Mouse (Mus musculus) limb, embryonic 13.5 days (tissue): ENCODE measurements at regions not wholly inside any gene's neighbourhood (a gene's known extent, or its start where the extent isn't known, plus 50 kb on each side); places are given as distances from the start of the nearest gene placed in this dataset.
A peak's percentile ranks its signal among the peaks of the same experiment; 100 is the strongest.

Experiments
- ATAC-seq: fragments of 200-750 bp; cut with Nextera tagmentation; 2 replicates; pipeline ENCODE4 v1.8.0; 2017; ENCODE audit warnings: low read depth, moderate number of reproducible peaks, moderate TSS enrichment; ENCODE audit not compliant: low FRiP score
- H3K27ac ChIP-seq: fragments of 300-500 bp; sonication (generic); 2 replicates; pipeline ENCODE4 v1.5.1; 2015; ENCODE audit warnings: inconsistent platforms, mild to moderate bottlenecking, moderate library complexity
- H3K27me3 ChIP-seq: fragments of 300-500 bp; sonication (generic); 2 replicates; pipeline ENCODE4 v1.6.1; 2015; ENCODE audit warnings: mild to moderate bottlenecking, inconsistent platforms
- H3K36me3 ChIP-seq: fragments of 300-500 bp; sonication (generic); 2 replicates; pipeline ENCODE4 v1.6.1; 2015; ENCODE audit warnings: inconsistent platforms, mild to moderate bottlenecking, moderate library complexity
- H3K4me1 ChIP-seq: fragments of 300-500 bp; sonication (generic); 2 replicates; pipeline ENCODE4 v1.6.1; 2015; ENCODE audit warnings: inconsistent platforms
- H3K4me2 ChIP-seq: fragments of 300-500 bp; sonication (generic); replicated peaks from 2 replicates; pipeline ENCODE4 v1.6.1; 2015; ENCODE audit warnings: inconsistent platforms, mild to moderate bottlenecking, moderate library complexity
- H3K4me3 ChIP-seq: fragments of 300-500 bp; sonication (generic); 2 replicates; pipeline ENCODE4 v1.5.1; 2015; ENCODE audit warnings: moderate library complexity, mild to moderate bottlenecking, inconsistent platforms
- H3K9ac ChIP-seq: fragments of 300-500 bp; sonication (generic); 2 replicates; pipeline ENCODE4 v1.6.1; 2015; ENCODE audit warnings: mild to moderate bottlenecking, inconsistent platforms
- H3K9me3 ChIP-seq: fragments of 300-500 bp; sonication (generic); 2 replicates; pipeline ENCODE4 v1.6.1; 2016; ENCODE audit warnings: inconsistent platforms
- WGBS: fragments of 180-500 bp; shearing (Covaris S2); methylation state at CpG from one replicate; pipeline ENCODE4 v1.1.7; 2015; 5-methylcytosine and 5-hydroxymethylcytosine counted together

GRCm38 (mm10) chr6:99936716-99937115, 210.5 kb upstream of the Prok2 start:
- Histone ChIP-seq H3K9ac (no peak overlapping the region), H3K4me1 (peaks cover 40% of the 10 kb centered on the region)
- ATAC-seq, result no peak

GRCm38 (mm10) chr6:99935373-99935772, 209.2 kb upstream of the Prok2 start:
- WGBS, result 81% methylated on average over 4 of the region's 4 CpGs
- H3K27me3 ChIP-seq, result peaks cover 21% of the 10 kb centered on the region
- H3K27ac ChIP-seq, result no peak overlapping the region
- H3K4me3 ChIP-seq, result no peak overlapping the region
- no peak for ATAC-seq
- no peaks in the 10 kb centered on the region for H3K36me3 ChIP-seq
- peaks cover 34% of the 10 kb centered on the region for H3K4me1 ChIP-seq
- no peak overlapping the region for H3K4me2 ChIP-seq
- no peaks in the 10 kb centered on the region for H3K9me3 ChIP-seq
- H3K9ac ChIP-seq, result no peak overlapping the region

More at GRCm38 (mm10) chr6:99936716-99937115, 210.5 kb upstream of the Prok2 start:
- Histone ChIP-seq H3K4me3 (no peak overlapping the region), H3K27me3 (peaks cover 31% of the 10 kb centered on the region), H3K9me3 (no peaks in the 10 kb centered on the region), H3K4me2 (no peak overlapping the region), H3K27ac (no peak overlapping the region), H3K36me3 (no peaks in the 10 kb centered on the region)

GRCm38 (mm10) chr6:99934394-99934793, 208.2 kb upstream of the Prok2 start:
- H3K9me3 ChIP-seq, result no peaks in the 10 kb centered on the region
- H3K4me1 ChIP-seq, result peaks cover 24% of the 10 kb centered on the region
- no peak overlapping the region for H3K27ac ChIP-seq
- no peak for ATAC-seq
- peaks cover 25% of the 10 kb centered on the region for H3K27me3 ChIP-seq
- 84% methylated on average over 5 of the region's 5 CpGs for WGBS
- H3K9ac ChIP-seq, result no peak overlapping the region
- H3K36me3 ChIP-seq, result no peaks in the 10 kb centered on the region
- no peak overlapping the region for H3K4me3 ChIP-seq
- no peak overlapping the region for H3K4me2 ChIP-seq

DNA sequence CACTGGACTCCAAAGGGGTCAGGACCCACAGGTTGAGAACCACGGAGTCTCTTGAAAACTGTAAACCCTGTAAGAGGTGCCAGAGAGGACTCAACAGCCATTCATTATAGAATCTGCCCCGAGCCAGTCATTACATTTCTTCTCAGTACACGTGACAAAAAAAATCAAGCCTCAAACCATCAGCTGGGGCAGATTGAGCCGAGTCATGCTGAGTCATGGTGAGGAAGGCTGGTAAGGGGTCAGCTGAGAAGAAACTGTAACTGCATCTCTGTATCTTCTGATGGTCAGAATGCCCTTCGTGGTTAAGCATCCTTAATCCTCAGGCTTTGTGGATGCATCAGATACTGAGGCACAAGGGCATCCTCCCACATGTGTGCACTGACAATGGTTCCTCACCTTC, 207.2 kb upstream of the Prok2 start:
- no peak overlapping the region for H3K4me3 ChIP-seq
- no peak overlapping the region for H3K4me2 ChIP-seq
- WGBS, result 75% methylated on average over 5 of the region's 5 CpGs
- no peaks in the 10 kb centered on the region for H3K36me3 ChIP-seq
- peaks cover 26% of the 10 kb centered on the region for H3K27me3 ChIP-seq
- no peaks in the 10 kb centered on the region for H3K9me3 ChIP-seq
- ATAC-seq, result no peak
- no peak overlapping the region for H3K27ac ChIP-seq
- H3K9ac ChIP-seq, result no peak overlapping the region
- peaks cover 14% of the 10 kb centered on the region for H3K4me1 ChIP-seq

GRCm38 (mm10) chr6:99932923-99933322, 206.7 kb upstream of the Prok2 start:
- WGBS, result 49% methylated on average over 2 of the region's 2 CpGs
- Histone ChIP-seq H3K27ac (no peak overlapping the region), H3K4me2 (no peak overlapping the region), H3K4me1 (peaks cover 11% of the 10 kb centered on the region), H3K36me3 (no peaks in the 10 kb centered on the region), H3K9me3 (no peaks in the 10 kb centered on the region), H3K9ac (no peak overlapping the region), H3K27me3 (peaks cover 26% of the 10 kb centered on the region), H3K4me3 (no peak overlapping the region)
- no peak for ATAC-seq

- no peak overlapping the region for H3K4me2 ChIP-seq
Observed at GRCm38 (mm10) chr6:99932405-99932804, 206.2 kb upstream of the Prok2 start.

GRCm38 (mm10) chr6:99931588-99931987, 205.4 kb upstream of the Prok2 start:
- peaks cover 11% of the 10 kb centered on the region for H3K4me1 ChIP-seq
- H3K27me3 ChIP-seq, result peaks cover 39% of the 10 kb centered on the region
- no peak for ATAC-seq
- H3K4me2 ChIP-seq, result no peak overlapping the region
- no peak overlapping the region for H3K9ac ChIP-seq
- H3K9me3 ChIP-seq, result no peaks in the 10 kb centered on the region
- H3K36me3 ChIP-seq, result no peaks in the 10 kb centered on the region
- H3K27ac ChIP-seq, result no peak overlapping the region
- 73% methylated on average over 4 of the region's 4 CpGs for WGBS
- no peak overlapping the region for H3K4me3 ChIP-seq

More at GRCm38 (mm10) chr6:99932405-99932804, 206.2 kb upstream of the Prok2 start:
- peaks cover 31% of the 10 kb centered on the region for H3K27me3 ChIP-seq
- no peak overlapping the region for H3K4me3 ChIP-seq
- peaks cover 11% of the 10 kb centered on the region for H3K4me1 ChIP-seq
- H3K36me3 ChIP-seq, result no peaks in the 10 kb centered on the region
- WGBS, result 59% methylated on average over 6 of the region's 6 CpGs
- no peak for ATAC-seq
- no peak overlapping the region for H3K9ac ChIP-seq
- no peak overlapping the region for H3K27ac ChIP-seq
- H3K9me3 ChIP-seq, result no peaks in the 10 kb centered on the region

GRCm38 (mm10) chr6:99930316-99930715, 204.1 kb upstream of the Prok2 start:
- H3K27me3 ChIP-seq, result peaks cover 48% of the 10 kb centered on the region
- no peak overlapping the region for H3K4me2 ChIP-seq
- no peaks in the 10 kb centered on the region for H3K9me3 ChIP-seq
- no peak overlapping the region for H3K27ac ChIP-seq
- no peak for ATAC-seq
- H3K4me1 ChIP-seq, result peaks cover 11% of the 10 kb centered on the region
- no peak overlapping the region for H3K9ac ChIP-seq
- H3K36me3 ChIP-seq, result no peaks in the 10 kb centered on the region
- no peak overlapping the region for H3K4me3 ChIP-seq
- WGBS, result 91% methylated on average over 6 of the region's 6 CpGs

- Histone ChIP-seq H3K27me3 (peaks cover 46% of the 10 kb centered on the region), H3K27ac (no peak overlapping the region), H3K9me3 (no peaks in the 10 kb centered on the region), H3K4me3 (no peak overlapping the region), H3K9ac (no peak overlapping the region), H3K4me1 (peaks cover 23% of the 10 kb centered on the region), H3K4me2 (no peak overlapping the region), H3K36me3 (no peaks in the 10 kb centered on the region)
- no peak for ATAC-seq
- 37% methylated on average over 10 of the region's 10 CpGs for WGBS
Observed at GRCm38 (mm10) chr6:99927933-99928555, 201.9 kb upstream of the Prok2 start.

DNA sequence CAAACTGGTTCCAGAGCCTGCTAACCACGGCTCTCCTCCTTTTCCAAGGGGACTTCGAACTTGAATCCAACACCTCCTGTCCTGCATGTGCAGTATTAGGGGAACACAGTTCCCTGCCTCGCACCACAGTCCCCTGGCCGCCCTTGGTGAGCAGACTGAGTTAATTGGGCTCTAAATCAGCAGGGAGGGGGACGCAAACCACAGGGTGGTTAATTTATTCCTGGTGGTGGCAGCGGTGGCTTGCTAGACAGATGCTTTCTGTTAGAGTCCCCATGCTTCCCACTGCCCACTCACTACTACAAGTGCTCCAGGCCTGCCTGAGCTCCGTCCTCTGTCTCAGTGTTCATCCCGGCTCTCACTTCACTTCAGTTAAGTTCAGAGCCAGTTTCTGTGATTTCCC, 198.0 kb upstream of the Prok2 start:
- no peak overlapping the region for H3K4me3 ChIP-seq
- H3K27ac ChIP-seq, result no peak overlapping the region
- H3K36me3 ChIP-seq, result no peaks in the 10 kb centered on the region
- ATAC-seq, result no peak; the same call in 1 of the 2 replicates
- no peaks in the 10 kb centered on the region for H3K9me3 ChIP-seq
- H3K4me1 ChIP-seq, result peaks cover 18% of the 10 kb centered on the region
- no peak overlapping the region for H3K9ac ChIP-seq
- no peak overlapping the region for H3K4me2 ChIP-seq
- peaks cover 57% of the 10 kb centered on the region for H3K27me3 ChIP-seq
- WGBS, result 22% methylated on average over 8 of the region's 8 CpGs

GRCm38 (mm10) chr6:99921966-99922365, 195.8 kb upstream of the Prok2 start:
- Histone ChIP-seq H3K4me1 (peaks cover 18% of the 10 kb centered on the region), H3K9ac (no peak overlapping the region), H3K36me3 (no peaks in the 10 kb centered on the region), H3K4me3 (no peak overlapping the region), H3K9me3 (no peaks in the 10 kb centered on the region), H3K27ac (peak overlapping the region; percentile 15; the same call in 1 of the 2 replicates), H3K4me2 (no peak overlapping the region), H3K27me3 (peaks cover 39% of the 10 kb centered on the region)
- 38% methylated on average over 5 of the region's 5 CpGs for WGBS
- peak; percentile 66; the same call in 1 of the 2 replicates for ATAC-seq

GRCm38 (mm10) chr6:99919816-99920562, 193.8 kb upstream of the Prok2 start:
- Histone ChIP-seq H3K9me3 (no peaks in the 10 kb centered on the region), H3K4me2 (no peak overlapping the region), H3K36me3 (no peaks in the 10 kb centered on the region), H3K27ac (no peak overlapping the region), H3K27me3 (peaks cover 32% of the 10 kb centered on the region), H3K9ac (no peak overlapping the region), H3K4me1 (peaks cover 16% of the 10 kb centered on the region), H3K4me3 (no peak overlapping the region)
- ATAC-seq, result no peak
- WGBS, result 79% methylated on average over 7 of the region's 7 CpGs
